Mouse (Mus musculus) limb, embryonic 14.5 days (tissue): ENCODE measurements around the gene Cldn7. TPM values are rescaled to one million over a fixed set of nuclear protein-coding genes. Genes with fewer than 3 reads are reported as not detected.

ENCODE experiments used
- ATAC-seq: fragments of 200-750 bp; cut with Nextera tagmentation; 2 replicates; pipeline ENCODE4 v1.8.0; 2017; ENCODE audit warnings: low read depth, moderate number of reproducible peaks, moderate TSS enrichment; ENCODE audit not compliant: low FRiP score
- DNase-seq: peaks from one replicate; pipeline ENCODE4 v3.0.0-alpha.2; 2015; ENCODE audit warnings: low spot score
- H3K27ac ChIP-seq: fragments of 300-500 bp; sonication (generic); replicated peaks from 2 replicates; pipeline ENCODE4 v1.5.1; 2014; ENCODE audit warnings: low read depth, mild to moderate bottlenecking, low read length, moderate library complexity, mixed read lengths
- H3K27me3 ChIP-seq: fragments of 300-500 bp; sonication (generic); 2 replicates; pipeline ENCODE4 v1.6.1; 2014; ENCODE audit warnings: low read length, mixed read lengths; ENCODE audit not compliant: control insufficient read depth, insufficient read depth
- H3K36me3 ChIP-seq: fragments of 300-500 bp; sonication (generic); 2 replicates; pipeline ENCODE4 v1.6.1; 2014; ENCODE audit warnings: mild to moderate bottlenecking, low read length, moderate library complexity, mixed read lengths; ENCODE audit not compliant: control insufficient read depth, insufficient read depth
- H3K4me1 ChIP-seq: fragments of 300-500 bp; sonication (generic); 2 replicates; pipeline ENCODE4 v1.6.1; 2014; ENCODE audit warnings: antibody characterized with exemption, low read length, mixed read lengths; ENCODE audit not compliant: control insufficient read depth, insufficient read depth
- H3K4me2 ChIP-seq: fragments of 300-500 bp; sonication (generic); replicated peaks from 2 replicates; pipeline ENCODE4 v1.6.1; 2014; ENCODE audit warnings: low read depth, mild to moderate bottlenecking, low read length, moderate library complexity; ENCODE audit not compliant: severe bottlenecking
- H3K4me3 ChIP-seq: fragments of 300-500 bp; sonication (generic); replicated peaks from 2 replicates; pipeline ENCODE4 v1.5.1; 2014; ENCODE audit warnings: low read length
- H3K9ac ChIP-seq: fragments of 300-500 bp; sonication (generic); 2 replicates; pipeline ENCODE4 v1.6.1; 2014; ENCODE audit warnings: mild to moderate bottlenecking, low read depth, low read length, moderate library complexity; ENCODE audit not compliant: severe bottlenecking
- H3K9me3 ChIP-seq: fragments of 300-500 bp; sonication (generic); 2 replicates; pipeline ENCODE4 v1.6.1; 2016; ENCODE audit warnings: low read length; ENCODE audit not compliant: control insufficient read depth
- POLR2A ChIP-seq: fragments of 200-500 bp; IDR thresholded peaks from 2 replicates; pipeline ENCODE4 v1.8.0; 2012; ENCODE audit warnings: inconsistent platforms, mild to moderate bottlenecking, moderate library complexity, borderline replicate concordance; ENCODE audit not compliant: insufficient read depth, insufficient read length; ENCODE audit errors: extremely low read depth
- WGBS: fragments of 180-500 bp; shearing (Covaris S2); extraction: QIAGEN DNeasy Blood & Tissue Kit; methylation state at CpG from one replicate; pipeline ENCODE4 v1.1.7; 2014; 5-methylcytosine and 5-hydroxymethylcytosine counted together
- polyA plus RNA-seq, 2 experiments: library from polyadenylated mRNA; depleted of rRNA in 1 of 2; stranded (reverse) in 1 of 2; unstranded in 1 of 2; fragments of >200 nt; fragmentation: Nextera tagmentation in 1 of 2; extraction: Ambion mirVana in 1 of 2; gene quantifications; 2 replicates each; pipeline versions ENCODE4 v1.2.1 to v1.2.3; 2012 to 2014

The Cldn7 gene
- polyA plus RNA-seq, 2 experiments: 6.3 to 7.6 TPM

DNA sequence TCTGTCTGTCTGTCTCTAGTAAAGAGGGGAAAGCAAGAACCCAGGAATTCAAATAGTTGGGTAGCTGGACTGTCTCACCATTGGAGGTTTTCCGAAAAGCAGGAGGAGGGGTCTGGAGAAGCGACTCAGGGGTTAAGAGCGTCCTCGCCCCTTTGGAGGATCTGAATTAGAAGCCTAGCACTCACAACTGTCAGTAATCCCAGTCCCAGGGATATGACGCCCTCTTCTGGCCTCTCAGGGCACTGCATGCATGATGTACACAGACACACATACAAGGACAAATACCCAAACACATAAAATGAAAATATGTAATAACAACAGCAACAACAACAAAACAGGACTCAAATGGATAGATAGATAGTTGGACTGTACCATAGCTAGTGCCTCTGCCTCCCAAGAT lies 4.0 kb upstream of the Cldn7 start:
- no peak overlapping the region for H3K4me3 ChIP-seq
- TF ChIP-seq POLR2A: no peak
- no peak overlapping the region for H3K9ac ChIP-seq
- H3K9me3 ChIP-seq: no peaks in the 10 kb centered on the region
- H3K4me1 ChIP-seq: no peaks in the 10 kb centered on the region
- peaks cover 40% of the 10 kb centered on the region for H3K27me3 ChIP-seq
- H3K27ac ChIP-seq: no peak overlapping the region
- no peaks in the 10 kb centered on the region for H3K36me3 ChIP-seq
- 32% methylated on average over 5 of the region's 5 CpGs for WGBS
- ATAC-seq (no peak), DNase-seq (no peak)
- no peak overlapping the region for H3K4me2 ChIP-seq

DNA sequence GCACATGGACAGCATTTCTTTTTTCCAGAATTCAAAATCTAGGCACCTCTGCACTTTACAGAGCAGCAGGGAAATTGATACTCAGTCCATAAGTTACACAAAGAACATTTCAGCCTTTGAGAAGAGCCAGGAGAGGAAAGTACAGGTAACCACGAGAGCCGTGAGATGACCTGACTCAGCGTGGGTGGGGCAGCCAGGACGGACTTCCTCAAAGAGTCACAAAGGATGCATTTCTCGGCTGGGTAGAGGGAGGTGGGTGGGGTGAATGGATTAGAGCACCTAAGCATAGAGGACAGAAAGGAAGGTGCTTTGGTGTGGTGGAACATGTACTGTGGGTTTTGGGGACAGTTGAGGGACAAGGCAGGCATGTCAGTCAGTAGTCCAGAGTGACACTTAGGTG lies 2.7 kb upstream of the Cldn7 start:
- no peaks in the 10 kb centered on the region for H3K36me3 ChIP-seq
- no peaks in the 10 kb centered on the region for H3K9me3 ChIP-seq
- no peak for DNase-seq
- no peak for TF ChIP-seq POLR2A
- 0 out of 2 replicates have a peak, but pooled peaks cover 2% of the 10 kb centered on the region for H3K4me1 ChIP-seq
- H3K4me3 ChIP-seq: no peak overlapping the region
- ATAC-seq: no peak
- H3K27me3 ChIP-seq: peaks cover 52% of the 10 kb centered on the region
- no peak overlapping the region for H3K9ac ChIP-seq
- no peak overlapping the region for H3K27ac ChIP-seq
- WGBS: 48% methylated on average over 5 of the region's 5 CpGs
- no peak overlapping the region for H3K4me2 ChIP-seq

DNA sequence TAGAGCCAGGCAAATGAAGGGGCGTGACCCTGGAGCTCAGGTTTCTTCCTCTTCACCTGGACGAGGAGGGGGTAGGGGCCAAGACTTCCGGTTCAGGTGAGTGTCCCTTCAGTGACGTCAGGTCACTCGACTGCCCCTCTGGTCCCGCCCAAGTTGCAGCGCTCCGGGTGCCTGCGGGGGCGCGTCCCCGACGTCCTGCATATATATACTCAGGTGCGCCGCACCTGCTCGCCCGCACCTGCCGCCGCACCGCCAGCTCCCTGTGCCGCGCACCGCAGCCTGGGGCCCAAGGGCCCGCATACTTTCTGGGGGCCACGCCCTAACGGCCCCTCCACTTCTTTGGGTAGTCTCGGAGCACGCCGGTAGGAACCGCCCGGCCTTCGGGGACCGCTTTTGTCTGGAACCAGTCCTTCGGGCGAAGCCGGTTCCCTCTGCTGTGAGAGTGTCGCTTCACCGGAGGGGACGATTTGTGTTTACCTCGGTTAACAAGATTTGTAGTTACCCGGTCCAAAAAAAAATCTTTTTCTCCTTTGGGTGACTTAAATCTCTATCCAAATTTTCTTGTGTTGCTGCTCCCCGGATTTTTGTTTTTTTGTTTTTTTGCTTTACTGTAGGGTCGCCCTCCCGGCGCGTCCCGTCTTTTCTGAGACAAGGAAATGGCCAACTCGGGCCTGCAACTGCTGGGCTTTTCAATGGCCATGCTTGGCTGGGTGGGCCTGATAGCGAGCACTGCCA lies 859 bp downstream of the Cldn7 start:
- TF ChIP-seq POLR2A: no peak
- ATAC-seq (no peak), DNase-seq (no peak)
- WGBS: 2% methylated on average over 49 of the region's 49 CpGs
- H3K27me3 ChIP-seq: peaks cover 68% of the 10 kb centered on the region
- H3K9me3 ChIP-seq: no peaks in the 10 kb centered on the region
- no peak overlapping the region for H3K27ac ChIP-seq
- peak overlapping the region; percentile 37 for H3K4me3 ChIP-seq
- 0 out of 2 replicates have a peak overlapping the region, but pooled peaks have one; percentile 50 for H3K9ac ChIP-seq
- peaks cover 28% of the 10 kb centered on the region for H3K36me3 ChIP-seq
- 0 out of 2 replicates have a peak, but pooled peaks cover 3% of the 10 kb centered on the region for H3K4me1 ChIP-seq
- H3K4me2 ChIP-seq: peak overlapping the region; percentile 68; the same call in 1 of the 2 replicates

DNA sequence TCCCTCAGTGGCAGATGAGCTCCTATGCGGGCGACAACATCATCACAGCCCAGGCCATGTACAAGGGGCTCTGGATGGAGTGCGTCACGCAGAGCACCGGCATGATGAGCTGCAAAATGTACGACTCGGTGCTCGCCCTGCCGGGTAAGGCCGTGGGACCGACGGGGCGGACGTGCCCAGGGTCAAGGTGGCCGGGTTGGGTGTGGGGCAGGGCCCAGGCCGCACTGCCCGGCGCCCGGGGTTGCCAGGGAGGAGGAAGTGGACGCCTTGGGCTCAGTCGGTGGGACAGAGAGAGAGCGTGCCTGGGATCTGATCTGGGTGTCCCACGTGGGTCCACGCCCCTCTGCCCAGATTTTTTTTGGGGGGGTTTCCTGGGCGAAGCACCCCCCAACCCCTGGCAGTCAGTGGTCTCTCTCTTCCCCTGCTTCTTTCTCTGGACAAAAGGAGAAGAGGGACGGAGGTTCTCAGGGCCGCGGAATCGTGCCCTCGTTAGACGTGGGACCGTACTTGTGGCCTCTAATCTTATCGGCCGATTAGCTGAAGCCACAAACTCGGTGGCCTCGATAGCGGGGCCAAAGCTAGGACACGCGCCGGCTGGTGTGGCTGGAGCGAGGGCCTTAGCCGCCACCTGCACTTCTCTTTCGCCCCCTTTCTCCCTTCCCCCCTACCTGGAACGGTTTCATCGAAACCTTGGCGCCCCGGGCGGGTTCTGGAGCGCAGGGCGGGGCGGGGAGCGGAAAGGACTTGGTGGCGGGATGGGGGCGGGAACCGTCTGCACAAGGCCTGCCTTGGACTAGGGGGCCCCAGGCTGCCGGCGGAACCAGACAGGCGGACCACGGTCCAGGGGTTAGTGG lies 1.7 kb downstream of the Cldn7 start:
- H3K36me3 ChIP-seq: peaks cover 33% of the 10 kb centered on the region
- H3K4me3 ChIP-seq: peak overlapping the region; percentile 37
- peak overlapping the region; percentile 50 for H3K9ac ChIP-seq
- no peaks in the 10 kb centered on the region for H3K9me3 ChIP-seq
- H3K27me3 ChIP-seq: peaks cover 63% of the 10 kb centered on the region
- no peak for TF ChIP-seq POLR2A
- no peak overlapping the region for H3K27ac ChIP-seq
- peak overlapping the region; percentile 68 for H3K4me2 ChIP-seq
- ATAC-seq (peak; percentile 53; the same call in 1 of the 2 replicates), DNase-seq (peak; percentile 39)
- 1% methylated on average over 48 of the region's 59 CpGs for WGBS
- H3K4me1 ChIP-seq: 0 out of 2 replicates have a peak, but pooled peaks cover 3% of the 10 kb centered on the region

DNA sequence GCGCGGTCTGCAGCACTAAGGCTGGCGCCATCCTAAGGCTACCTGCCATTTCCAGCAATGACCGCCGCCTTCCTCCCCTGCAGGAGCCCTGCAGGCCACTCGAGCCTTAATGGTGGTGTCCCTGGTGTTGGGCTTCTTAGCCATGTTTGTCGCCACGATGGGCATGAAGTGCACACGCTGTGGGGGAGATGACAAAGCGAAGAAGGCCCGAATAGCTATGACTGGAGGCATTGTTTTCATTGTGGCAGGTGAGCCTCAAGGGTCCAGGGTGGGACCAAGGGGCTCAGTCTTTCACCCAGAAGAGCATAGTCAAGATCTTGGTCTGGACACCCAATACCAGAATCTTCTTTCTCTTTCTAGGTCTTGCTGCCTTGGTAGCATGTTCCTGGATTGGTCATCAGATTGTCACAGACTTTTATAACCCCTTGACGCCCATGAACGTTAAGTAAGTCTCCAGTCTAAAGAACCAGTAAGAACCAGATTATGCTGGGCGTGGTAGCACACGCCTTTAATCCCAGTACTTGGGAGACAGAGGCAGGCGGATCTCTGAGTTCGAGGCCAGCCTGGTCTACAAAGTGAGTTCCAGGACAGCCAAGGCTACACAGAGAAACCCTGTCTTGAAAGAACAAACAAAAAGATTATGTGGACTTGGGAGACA lies 2.4 kb downstream of the Cldn7 start:
- no peak for DNase-seq
- TF ChIP-seq POLR2A: no peak
- Histone ChIP-seq H3K4me3 (peak overlapping the region; percentile 37), H3K9ac (peak overlapping the region; percentile 50), H3K27ac (no peak overlapping the region), H3K4me2 (peak overlapping the region; percentile 68), H3K4me1 (0 out of 2 replicates have a peak, but pooled peaks cover 3% of the 10 kb centered on the region), H3K27me3 (peaks cover 58% of the 10 kb centered on the region), H3K9me3 (no peaks in the 10 kb centered on the region), H3K36me3 (peaks cover 41% of the 10 kb centered on the region)
- ATAC-seq: no peak
- WGBS: 42% methylated on average over 17 of the region's 17 CpGs
